Mouse (Mus musculus): ENCODE measurements around the gene Bend4. TPM values are rescaled to one million over a fixed set of nuclear protein-coding genes. Genes with fewer than 3 reads are reported as not detected.

Gene Bend4
- 5.1 and 6.0 TPM in 2 replicates for polyA plus RNA-seq (2014; fragmentation: Nextera tagmentation; extraction: Ambion mirVana)

GRCm38 (mm10) chr5:67427443-67428360 is at the start of gene Bend4:
Gene Bend4, minus strand, starts transcription at chr5:67428310.
- Histone ChIP-seq H3K4me1 (replicated peaks; ENCODE audit: control insufficient read depth, insufficient read depth, low read length) (0 out of 2 replicates have a peak, but pooled peaks cover 3% of the 10 kb centered on the region), H3K4me2 (ENCODE audit: low read length) (peak within 1 kb of the TSS; percentile 76), H3K9me3 (ENCODE audit: control insufficient read depth, low read length) (no peaks in the 10 kb centered on the region), H3K9ac (ENCODE audit: low read length) (peak within 1 kb of the TSS; percentile 56), H3K4me3 (ENCODE audit: low read depth, low read length) (peak within 1 kb of the TSS; percentile 65), H3K27ac (ENCODE audit: low read depth) (no peak within 1 kb of the TSS), H3K27me3 (replicated peaks; ENCODE audit: control insufficient read depth, insufficient read depth, low read length) (peaks cover 15% of the 10 kb centered on the region), H3K36me3 (ENCODE audit: control insufficient read depth, insufficient read depth, low read length) (no peaks in the 10 kb centered on the region)
- peak; percentile 84 for ATAC-seq (replicated peaks; ENCODE audit: low FRiP score, low TSS enrichment, low read depth)
- 2% methylated on average over 81 of the region's 90 CpGs for WGBS
- peak; percentile 84 for DNase-seq (ENCODE audit: low spot score)

GRCm38 (mm10) chr5:67473723-67474122 is 45.6 kb upstream of the Bend4 start:
- no peak overlapping the region for H3K4me3 ChIP-seq (ENCODE audit: low read depth, low read length)
- H3K9ac ChIP-seq (ENCODE audit: low read length) = no peak overlapping the region
- no peak overlapping the region for H3K4me2 ChIP-seq (ENCODE audit: low read length)
- 53% methylated on average over 8 of the region's 8 CpGs for WGBS
- H3K36me3 ChIP-seq (ENCODE audit: control insufficient read depth, insufficient read depth, low read length) = no peaks in the 10 kb centered on the region
- H3K27me3 ChIP-seq (replicated peaks; ENCODE audit: control insufficient read depth, insufficient read depth, low read length) = no peaks in the 10 kb centered on the region
- no peaks in the 10 kb centered on the region for H3K9me3 ChIP-seq (ENCODE audit: control insufficient read depth, low read length)
- DNase-seq (ENCODE audit: low spot score) (no peak), ATAC-seq (replicated peaks; ENCODE audit: low FRiP score, low TSS enrichment, low read depth) (no peak)
- H3K27ac ChIP-seq (ENCODE audit: low read depth) = no peak overlapping the region
- H3K4me1 ChIP-seq (replicated peaks; ENCODE audit: control insufficient read depth, insufficient read depth, low read length) = no peaks in the 10 kb centered on the region; the same call in 1 of the 2 replicates

- Histone ChIP-seq H3K9me3 (ENCODE audit: control insufficient read depth, low read length) (no peaks in the 10 kb centered on the region), H3K36me3 (ENCODE audit: control insufficient read depth, insufficient read depth, low read length) (no peaks in the 10 kb centered on the region), H3K27me3 (replicated peaks; ENCODE audit: control insufficient read depth, insufficient read depth, low read length) (no peaks in the 10 kb centered on the region), H3K4me2 (ENCODE audit: low read length) (no peak overlapping the region), H3K4me1 (replicated peaks; ENCODE audit: control insufficient read depth, insufficient read depth, low read length) (no peaks in the 10 kb centered on the region; the same call in 1 of the 2 replicates), H3K27ac (ENCODE audit: low read depth) (no peak overlapping the region), H3K9ac (ENCODE audit: low read length) (no peak overlapping the region), H3K4me3 (ENCODE audit: low read depth, low read length) (no peak overlapping the region)
- no peak for ATAC-seq (replicated peaks; ENCODE audit: low FRiP score, low TSS enrichment, low read depth)
- no peak for DNase-seq (ENCODE audit: low spot score)
- 58% methylated on average over 5 of the region's 5 CpGs for WGBS
Observed at GRCm38 (mm10) chr5:67473094-67473493, 45.0 kb upstream of the Bend4 start.

GRCm38 (mm10) chr5:67466866-67467530 is 38.9 kb upstream of the Bend4 start:
- ATAC-seq (replicated peaks; ENCODE audit: low FRiP score, low TSS enrichment, low read depth) = no peak
- H3K4me1 ChIP-seq (replicated peaks; ENCODE audit: control insufficient read depth, insufficient read depth, low read length) = no peaks in the 10 kb centered on the region

GRCm38 (mm10) chr5:67464899-67465298 is 36.8 kb upstream of the Bend4 start:
- DNase-seq (ENCODE audit: low spot score) (no peak), ATAC-seq (replicated peaks; ENCODE audit: low FRiP score, low TSS enrichment, low read depth) (no peak)
- Histone ChIP-seq H3K4me3 (ENCODE audit: low read depth, low read length) (no peak overlapping the region), H3K27me3 (replicated peaks; ENCODE audit: control insufficient read depth, insufficient read depth, low read length) (no peaks in the 10 kb centered on the region), H3K36me3 (ENCODE audit: control insufficient read depth, insufficient read depth, low read length) (no peaks in the 10 kb centered on the region), H3K9ac (ENCODE audit: low read length) (no peak overlapping the region), H3K4me1 (replicated peaks; ENCODE audit: control insufficient read depth, insufficient read depth, low read length) (no peaks in the 10 kb centered on the region), H3K9me3 (ENCODE audit: control insufficient read depth, low read length) (no peaks in the 10 kb centered on the region), H3K4me2 (ENCODE audit: low read length) (no peak overlapping the region), H3K27ac (ENCODE audit: low read depth) (no peak overlapping the region)
- 63% methylated on average over 3 of the region's 3 CpGs for WGBS

More at GRCm38 (mm10) chr5:67466866-67467530, 38.9 kb upstream of the Bend4 start:
- H3K4me3 ChIP-seq (ENCODE audit: low read depth, low read length) = no peak overlapping the region
- H3K27me3 ChIP-seq (replicated peaks; ENCODE audit: control insufficient read depth, insufficient read depth, low read length) = no peaks in the 10 kb centered on the region
- no peak overlapping the region for H3K4me2 ChIP-seq (ENCODE audit: low read length)
- no peaks in the 10 kb centered on the region for H3K9me3 ChIP-seq (ENCODE audit: control insufficient read depth, low read length)
- no peak for DNase-seq (ENCODE audit: low spot score)
- no peak overlapping the region for H3K9ac ChIP-seq (ENCODE audit: low read length)
- WGBS = 79% methylated on average over 15 of the region's 15 CpGs
- no peak overlapping the region for H3K27ac ChIP-seq (ENCODE audit: low read depth)
- H3K36me3 ChIP-seq (ENCODE audit: control insufficient read depth, insufficient read depth, low read length) = no peaks in the 10 kb centered on the region

GRCm38 (mm10) chr5:67463636-67464035 is 35.5 kb upstream of the Bend4 start:
- no peak overlapping the region for H3K9ac ChIP-seq (ENCODE audit: low read length)
- H3K9me3 ChIP-seq (ENCODE audit: control insufficient read depth, low read length) = no peaks in the 10 kb centered on the region
- H3K36me3 ChIP-seq (ENCODE audit: control insufficient read depth, insufficient read depth, low read length) = no peaks in the 10 kb centered on the region
- WGBS = 83% methylated on average over 9 of the region's 9 CpGs
- no peaks in the 10 kb centered on the region for H3K4me1 ChIP-seq (replicated peaks; ENCODE audit: control insufficient read depth, insufficient read depth, low read length)
- no peaks in the 10 kb centered on the region for H3K27me3 ChIP-seq (replicated peaks; ENCODE audit: control insufficient read depth, insufficient read depth, low read length)
- ATAC-seq (replicated peaks; ENCODE audit: low FRiP score, low TSS enrichment, low read depth) (no peak), DNase-seq (ENCODE audit: low spot score) (no peak)
- H3K27ac ChIP-seq (ENCODE audit: low read depth) = no peak overlapping the region
- no peak overlapping the region for H3K4me3 ChIP-seq (ENCODE audit: low read depth, low read length)
- no peak overlapping the region for H3K4me2 ChIP-seq (ENCODE audit: low read length)

- DNase-seq (ENCODE audit: low spot score) = no peak
- Histone ChIP-seq H3K9ac (ENCODE audit: low read length) (no peak overlapping the region), H3K4me3 (ENCODE audit: low read depth, low read length) (no peak overlapping the region), H3K27ac (ENCODE audit: low read depth) (no peak overlapping the region), H3K36me3 (ENCODE audit: control insufficient read depth, insufficient read depth, low read length) (no peaks in the 10 kb centered on the region), H3K9me3 (ENCODE audit: control insufficient read depth, low read length) (no peaks in the 10 kb centered on the region), H3K4me1 (replicated peaks; ENCODE audit: control insufficient read depth, insufficient read depth, low read length) (no peaks in the 10 kb centered on the region), H3K27me3 (replicated peaks; ENCODE audit: control insufficient read depth, insufficient read depth, low read length) (no peaks in the 10 kb centered on the region), H3K4me2 (ENCODE audit: low read length) (no peak overlapping the region)
- 69% methylated on average over 4 of the region's 4 CpGs for WGBS
- ATAC-seq (replicated peaks; ENCODE audit: low FRiP score, low TSS enrichment, low read depth) = no peak
Observed at GRCm38 (mm10) chr5:67462331-67462730, 34.2 kb upstream of the Bend4 start.

- Histone ChIP-seq H3K9ac (ENCODE audit: low read length) (no peak overlapping the region), H3K36me3 (ENCODE audit: control insufficient read depth, insufficient read depth, low read length) (no peaks in the 10 kb centered on the region), H3K27ac (ENCODE audit: low read depth) (no peak overlapping the region), H3K4me2 (ENCODE audit: low read length) (no peak overlapping the region), H3K9me3 (ENCODE audit: control insufficient read depth, low read length) (no peaks in the 10 kb centered on the region), H3K4me1 (replicated peaks; ENCODE audit: control insufficient read depth, insufficient read depth, low read length) (no peaks in the 10 kb centered on the region), H3K27me3 (replicated peaks; ENCODE audit: control insufficient read depth, insufficient read depth, low read length) (no peaks in the 10 kb centered on the region), H3K4me3 (ENCODE audit: low read depth, low read length) (no peak overlapping the region)
- ATAC-seq (replicated peaks; ENCODE audit: low FRiP score, low TSS enrichment, low read depth) (no peak), DNase-seq (ENCODE audit: low spot score) (no peak)
- 86% methylated on average over 4 of the region's 4 CpGs for WGBS
Observed at GRCm38 (mm10) chr5:67456841-67457240, 28.7 kb upstream of the Bend4 start.

Data from intestine, embryonic 14.5 days (tissue).